Mouse (Mus musculus) kidney, embryonic 16.5 days (tissue): ENCODE measurements at regions not wholly inside any gene's neighbourhood (a gene's known extent, or its start where the extent isn't known, plus 50 kb on each side); places are given as distances from the start of the nearest gene placed in this dataset.

ENCODE experiments used
- ATAC-seq: fragments of 200-750 bp; cut with Nextera tagmentation; 2 replicates; pipeline ENCODE4 v1.8.0; 2017; ENCODE audit warnings: moderate TSS enrichment; ENCODE audit not compliant: low FRiP score, low TSS enrichment
- H3K27ac ChIP-seq: fragments of 300-500 bp; sonication (generic); 2 replicates; pipeline ENCODE4 v1.5.1; 2014; ENCODE audit warnings: low read length
- H3K27me3 ChIP-seq: fragments of 300-500 bp; sonication (generic); 2 replicates; pipeline ENCODE4 v1.6.1; 2014; ENCODE audit warnings: low read length, control low read depth, mixed read lengths; ENCODE audit not compliant: insufficient read depth
- H3K36me3 ChIP-seq: fragments of 300-500 bp; sonication (generic); 2 replicates; pipeline ENCODE4 v1.6.1; 2014; ENCODE audit warnings: low read length, control low read depth, mixed read lengths; ENCODE audit not compliant: insufficient read depth
- H3K4me1 ChIP-seq: fragments of 300-500 bp; sonication (generic); 2 replicates; pipeline ENCODE4 v1.6.1; 2014; ENCODE audit warnings: low read length, control low read depth, mixed read lengths; ENCODE audit not compliant: insufficient read depth
- H3K4me2 ChIP-seq: fragments of 300-500 bp; sonication (generic); replicated peaks from 2 replicates; pipeline ENCODE4 v1.6.1; 2014; ENCODE audit warnings: low read depth, low read length
- H3K4me3 ChIP-seq: fragments of 300-500 bp; sonication (generic); 2 replicates; pipeline ENCODE4 v1.5.1; 2014; ENCODE audit warnings: mild to moderate bottlenecking, low read length
- H3K9ac ChIP-seq: fragments of 300-500 bp; sonication (generic); replicated peaks from 2 replicates; pipeline ENCODE4 v1.6.1; 2014; ENCODE audit warnings: low read length
- H3K9me3 ChIP-seq: fragments of 300-500 bp; sonication (generic); 2 replicates; pipeline ENCODE4 v1.6.1; 2016; ENCODE audit warnings: low read length, control low read depth
- WGBS: fragments of 180-500 bp; shearing (Covaris S2); extraction: QIAGEN DNeasy Blood & Tissue Kit; methylation state at CpG from one replicate; pipeline ENCODE4 v1.1.7; 2014; 5-methylcytosine and 5-hydroxymethylcytosine counted together

DNA sequence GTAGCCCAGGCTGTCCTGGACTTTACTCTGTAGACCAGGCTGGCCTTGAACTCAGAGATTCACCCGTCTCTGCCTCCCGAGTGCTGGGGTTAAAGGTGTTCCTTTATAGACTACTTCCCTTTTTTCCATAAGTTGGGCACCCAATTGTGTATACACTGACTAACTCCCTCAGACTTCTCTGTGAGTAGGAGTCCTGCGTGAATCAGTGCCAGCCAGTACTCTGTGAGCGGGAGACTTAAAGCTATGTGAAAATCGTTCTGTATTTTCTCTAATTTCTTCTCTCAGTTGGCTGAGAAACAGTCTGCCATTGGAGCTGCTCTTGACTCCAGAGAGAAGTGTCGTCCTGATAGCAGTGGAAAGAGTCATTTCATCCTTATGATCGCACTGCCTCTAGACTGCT lies 85.0 kb upstream of the Slc38a2 start:
- H3K4me2 ChIP-seq: no peak overlapping the region
- H3K9ac ChIP-seq: no peak overlapping the region
- no peak overlapping the region for H3K4me3 ChIP-seq
- no peaks in the 10 kb centered on the region; the same call in 1 of the 2 replicates for H3K9me3 ChIP-seq
- no peak overlapping the region for H3K27ac ChIP-seq
- no peaks in the 10 kb centered on the region for H3K27me3 ChIP-seq
- ATAC-seq: no peak
- H3K36me3 ChIP-seq: no peaks in the 10 kb centered on the region
- H3K4me1 ChIP-seq: no peaks in the 10 kb centered on the region
- WGBS: 89% methylated on average over 7 of the region's 7 CpGs

DNA sequence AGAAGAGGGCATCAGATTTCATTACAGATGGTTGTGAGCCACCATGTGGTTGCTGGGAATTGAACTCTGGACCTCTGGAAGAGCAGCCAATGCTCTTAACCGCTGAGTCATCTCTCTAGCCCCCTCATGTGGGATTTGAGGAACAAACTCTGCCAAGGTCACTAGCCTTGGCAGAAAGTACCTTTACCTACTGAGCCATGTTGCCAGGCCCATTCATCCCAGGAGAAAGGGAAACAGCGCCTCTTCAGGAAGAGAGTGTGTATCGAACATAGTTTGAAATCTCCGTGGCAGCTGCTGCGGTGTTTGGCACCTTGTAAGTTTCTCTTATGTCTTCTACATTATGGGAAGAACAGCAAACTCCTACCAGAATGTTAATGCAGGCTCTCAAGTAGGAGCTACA lies 82.0 kb upstream of the Slc38a2 start:
- Histone ChIP-seq H3K4me2 (no peak overlapping the region), H3K4me3 (no peak overlapping the region), H3K36me3 (no peaks in the 10 kb centered on the region), H3K9ac (no peak overlapping the region), H3K4me1 (no peaks in the 10 kb centered on the region), H3K27me3 (no peaks in the 10 kb centered on the region), H3K9me3 (no peaks in the 10 kb centered on the region), H3K27ac (no peak overlapping the region)
- no peak for ATAC-seq
- WGBS: 81% methylated on average over 5 of the region's 5 CpGs

DNA sequence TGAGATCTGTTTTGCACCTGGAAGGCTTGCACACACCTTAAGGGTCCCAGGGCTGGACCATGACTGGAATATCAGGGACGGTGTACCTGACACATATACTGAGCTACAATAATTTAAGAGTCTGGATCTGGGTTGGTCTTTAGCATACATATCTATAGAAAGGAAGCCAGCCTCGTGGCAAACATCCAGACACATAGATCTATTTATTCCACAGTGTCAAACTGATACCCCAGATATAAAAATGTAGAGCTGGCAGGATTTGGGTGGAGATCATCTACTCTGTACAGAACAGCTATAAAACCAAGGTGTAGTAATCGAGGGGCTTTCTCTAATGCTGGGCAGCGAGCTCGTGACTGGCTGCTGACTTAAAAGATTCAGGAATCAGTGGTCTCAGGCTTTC lies 81.1 kb upstream of the Slc38a2 start:
- Histone ChIP-seq H3K27me3 (no peaks in the 10 kb centered on the region), H3K4me3 (no peak overlapping the region), H3K27ac (no peak overlapping the region), H3K4me2 (no peak overlapping the region), H3K9me3 (no peaks in the 10 kb centered on the region), H3K4me1 (no peaks in the 10 kb centered on the region), H3K9ac (no peak overlapping the region), H3K36me3 (no peaks in the 10 kb centered on the region)
- WGBS: 84% methylated on average over 5 of the region's 5 CpGs
- no peak for ATAC-seq

DNA sequence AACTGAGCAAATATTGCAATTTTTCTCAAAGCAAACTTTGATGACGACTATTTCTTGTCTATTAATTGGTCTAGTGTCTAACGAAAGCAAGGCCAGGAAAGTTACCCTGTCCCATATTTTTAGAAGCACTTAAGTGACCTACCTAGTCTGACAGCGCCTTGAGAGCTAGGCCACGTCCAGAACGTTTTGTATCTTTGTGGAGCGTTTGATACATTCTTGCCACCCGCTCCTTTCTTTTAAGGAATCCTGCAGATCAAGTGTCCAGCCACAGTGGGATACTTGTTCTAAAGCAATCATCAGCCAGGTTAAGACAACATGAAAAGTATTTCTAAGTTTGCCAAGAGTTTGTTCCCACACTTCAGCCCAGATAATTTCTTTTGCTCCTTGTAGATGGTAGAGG lies 79.8 kb upstream of the Slc38a2 start:
- Histone ChIP-seq H3K27me3 (no peaks in the 10 kb centered on the region), H3K4me1 (0 out of 2 replicates have a peak, but pooled peaks cover 4% of the 10 kb centered on the region), H3K9me3 (no peaks in the 10 kb centered on the region), H3K4me3 (no peak overlapping the region), H3K4me2 (no peak overlapping the region), H3K27ac (no peak overlapping the region), H3K36me3 (no peaks in the 10 kb centered on the region), H3K9ac (no peak overlapping the region)
- 78% methylated on average over 7 of the region's 7 CpGs for WGBS
- no peak for ATAC-seq

DNA sequence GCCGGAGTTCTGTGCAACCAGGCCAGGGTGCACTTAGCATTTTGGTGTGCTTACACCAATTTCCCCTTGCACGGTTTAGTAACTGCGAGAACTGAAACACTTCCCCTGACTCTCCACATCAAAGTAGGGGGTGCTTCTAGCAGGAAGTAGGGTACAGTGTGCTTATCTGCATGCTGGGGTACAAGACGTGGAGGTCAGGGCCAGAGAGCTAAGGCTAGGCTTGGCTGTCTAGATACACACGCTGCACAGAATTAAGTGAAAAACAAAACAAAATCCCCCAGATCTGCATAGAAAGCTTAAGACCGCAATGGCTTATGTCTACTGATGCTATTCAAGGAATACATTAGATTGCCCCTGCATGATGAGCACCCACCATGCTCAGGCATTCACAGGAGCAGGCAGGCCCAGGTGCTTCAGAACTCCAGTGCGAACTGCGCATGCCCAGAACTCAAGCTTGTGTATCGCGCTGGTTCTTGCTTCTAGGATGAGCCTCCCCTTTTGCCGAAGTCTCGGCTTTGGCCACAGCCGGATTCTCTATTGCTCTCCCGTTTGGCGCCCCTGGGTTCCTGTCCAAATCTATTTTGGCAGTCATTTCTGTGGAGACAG lies 78.9 kb upstream of the Slc38a2 start:
- H3K4me3 ChIP-seq: no peak overlapping the region
- no peaks in the 10 kb centered on the region for H3K36me3 ChIP-seq
- no peak overlapping the region for H3K4me2 ChIP-seq
- H3K9ac ChIP-seq: no peak overlapping the region
- H3K27me3 ChIP-seq: no peaks in the 10 kb centered on the region
- 0 out of 2 replicates have a peak, but pooled peaks cover 5% of the 10 kb centered on the region for H3K4me1 ChIP-seq
- H3K9me3 ChIP-seq: no peaks in the 10 kb centered on the region
- 85% methylated on average over 15 of the region's 15 CpGs for WGBS
- H3K27ac ChIP-seq: no peak overlapping the region
- ATAC-seq: no peak

DNA sequence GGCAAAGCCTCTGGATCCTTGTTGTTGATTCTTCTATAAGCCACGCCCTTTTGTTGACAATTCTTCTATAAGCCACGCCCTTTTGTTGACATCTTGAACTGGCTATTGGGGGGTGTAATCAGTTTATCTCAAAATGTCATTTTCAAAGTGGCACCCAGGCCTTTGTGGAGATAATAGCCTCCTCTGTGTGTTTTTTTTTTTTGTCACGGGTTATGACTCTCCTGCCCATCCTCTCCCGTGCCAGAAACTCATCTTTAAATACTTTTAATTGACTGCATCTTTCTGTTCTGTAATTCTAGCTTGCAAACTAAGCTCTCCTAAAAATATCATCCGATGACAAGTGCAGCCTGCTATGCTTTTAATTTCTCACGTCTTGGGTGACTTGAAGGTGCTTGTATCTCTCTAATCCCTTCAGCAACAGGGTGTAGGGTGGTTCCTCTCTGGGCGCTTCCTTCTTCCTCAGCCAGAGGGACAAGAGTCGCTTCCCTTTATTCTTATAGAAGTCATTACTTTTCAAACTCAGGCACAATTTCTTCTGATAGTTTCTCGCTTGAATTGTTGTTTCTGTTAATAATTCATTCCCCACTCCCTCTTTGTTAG lies 77.0 kb upstream of the Slc38a2 start:
- H3K27me3 ChIP-seq: no peaks in the 10 kb centered on the region
- H3K27ac ChIP-seq: peak overlapping the region; percentile 44; the same call in 1 of the 2 replicates
- H3K4me2 ChIP-seq: no peak overlapping the region
- WGBS: 71% methylated on average over 9 of the region's 9 CpGs
- 0 out of 2 replicates have a peak, but pooled peaks cover 8% of the 10 kb centered on the region for H3K4me1 ChIP-seq
- no peaks in the 10 kb centered on the region for H3K9me3 ChIP-seq
- H3K36me3 ChIP-seq: no peaks in the 10 kb centered on the region
- no peak for ATAC-seq
- no peak overlapping the region for H3K9ac ChIP-seq
- H3K4me3 ChIP-seq: no peak overlapping the region

DNA sequence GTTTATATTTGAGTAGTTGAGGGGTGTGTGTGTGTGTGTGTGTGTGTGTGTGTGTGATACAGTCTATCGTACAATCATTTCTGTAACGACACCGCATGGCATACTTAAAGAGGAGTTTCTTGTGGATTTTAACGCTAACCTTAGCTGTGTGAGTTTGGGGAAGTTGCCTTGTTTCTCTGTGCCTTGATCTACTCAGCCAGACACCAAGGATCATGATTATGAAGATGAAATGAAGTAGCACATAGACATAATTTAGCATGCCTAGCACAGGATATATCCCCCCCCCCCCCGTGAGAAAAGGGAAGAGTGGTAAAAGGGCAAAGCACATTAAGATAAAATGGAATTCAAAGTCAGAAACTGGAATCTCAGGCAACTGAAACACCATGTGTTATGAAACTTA lies 75.6 kb upstream of the Slc38a2 start:
- 86% methylated on average over 5 of the region's 5 CpGs for WGBS
- no peak overlapping the region for H3K9ac ChIP-seq
- no peaks in the 10 kb centered on the region for H3K27me3 ChIP-seq
- no peak for ATAC-seq
- peaks cover 16% of the 10 kb centered on the region; the same call in 1 of the 2 replicates for H3K4me1 ChIP-seq
- H3K27ac ChIP-seq: no peak overlapping the region
- no peak overlapping the region for H3K4me3 ChIP-seq
- no peak overlapping the region for H3K4me2 ChIP-seq
- H3K9me3 ChIP-seq: no peaks in the 10 kb centered on the region
- H3K36me3 ChIP-seq: no peaks in the 10 kb centered on the region

DNA sequence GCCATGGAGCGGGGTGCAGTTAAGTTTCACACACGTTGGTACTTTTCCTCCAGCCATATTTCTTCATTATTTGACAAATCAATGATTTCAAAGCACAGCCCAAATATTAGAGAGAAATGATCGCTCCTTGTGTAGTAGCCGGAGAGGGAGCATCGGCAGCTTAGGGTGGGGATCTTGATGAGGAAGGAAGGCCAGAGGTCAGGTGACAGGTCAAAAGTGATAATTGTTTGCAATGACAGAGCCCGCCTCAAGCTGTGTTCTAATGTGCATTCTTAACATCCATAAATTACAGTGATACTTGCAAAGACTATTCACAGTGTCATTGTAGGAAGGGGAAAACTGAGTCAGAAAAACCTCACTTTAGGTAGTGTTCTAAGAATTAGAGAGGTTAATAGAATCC lies 75.1 kb upstream of the Slc38a2 start:
- Histone ChIP-seq H3K36me3 (no peaks in the 10 kb centered on the region), H3K9me3 (no peaks in the 10 kb centered on the region), H3K4me2 (no peak overlapping the region), H3K4me1 (peaks cover 20% of the 10 kb centered on the region), H3K27me3 (no peaks in the 10 kb centered on the region), H3K9ac (no peak overlapping the region), H3K4me3 (no peak overlapping the region), H3K27ac (peak overlapping the region; percentile 20; the same call in 1 of the 2 replicates)
- no peak for ATAC-seq
- WGBS: 71% methylated on average over 6 of the region's 6 CpGs

DNA sequence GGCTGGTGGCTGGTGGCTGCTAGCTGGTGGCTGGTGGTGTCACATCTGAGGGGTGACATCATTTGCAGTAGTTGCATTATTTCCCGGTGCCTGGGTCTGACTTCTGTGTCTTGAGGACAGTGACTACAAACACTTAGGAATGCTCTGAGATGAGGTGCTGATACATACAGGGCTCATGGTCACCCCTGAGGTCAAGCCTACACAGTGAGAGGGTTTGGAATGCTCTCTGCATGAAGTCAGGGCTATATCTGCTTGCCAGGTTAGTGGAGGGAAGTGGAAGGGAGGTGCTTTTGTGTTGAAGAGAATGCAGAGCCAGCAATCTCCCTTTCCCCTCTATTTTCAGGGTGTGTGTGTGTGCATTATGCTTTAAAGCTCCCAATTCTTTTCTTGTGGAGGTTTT lies 74.1 kb upstream of the Slc38a2 start:
- no peak overlapping the region for H3K4me2 ChIP-seq
- no peaks in the 10 kb centered on the region for H3K27me3 ChIP-seq
- no peak overlapping the region for H3K9ac ChIP-seq
- H3K9me3 ChIP-seq: no peaks in the 10 kb centered on the region
- H3K4me3 ChIP-seq: no peak overlapping the region
- ATAC-seq: no peak
- no peak overlapping the region for H3K27ac ChIP-seq
- no peaks in the 10 kb centered on the region for H3K36me3 ChIP-seq
- peaks cover 20% of the 10 kb centered on the region for H3K4me1 ChIP-seq
- 62% methylated on average over 1 of the region's 1 CpGs for WGBS

DNA sequence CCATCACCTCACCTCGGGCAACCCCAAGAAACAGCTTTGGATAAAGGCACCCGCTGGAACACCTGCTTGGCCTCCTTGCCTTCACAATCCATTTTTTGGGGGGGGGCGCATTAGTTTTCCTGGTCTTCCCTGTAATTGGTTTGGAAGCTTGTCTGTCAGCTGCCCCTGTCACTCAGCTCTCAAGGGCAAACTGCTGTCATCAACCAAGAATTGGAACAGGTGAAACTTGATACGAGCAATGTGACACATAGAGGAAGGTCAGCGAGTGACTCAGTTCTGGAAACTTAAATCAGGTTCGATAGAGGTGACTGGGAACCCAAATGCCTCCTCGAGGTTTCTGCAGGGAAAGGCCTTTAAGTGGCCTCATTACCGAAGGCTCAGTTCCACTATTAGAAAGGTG lies 73.2 kb upstream of the Slc38a2 start:
- Histone ChIP-seq H3K9ac (no peak overlapping the region), H3K4me2 (no peak overlapping the region), H3K9me3 (no peaks in the 10 kb centered on the region), H3K4me1 (peaks cover 20% of the 10 kb centered on the region), H3K27ac (no peak overlapping the region), H3K27me3 (no peaks in the 10 kb centered on the region), H3K4me3 (no peak overlapping the region), H3K36me3 (no peaks in the 10 kb centered on the region)
- ATAC-seq: no peak
- WGBS: 72% methylated on average over 8 of the region's 8 CpGs
